Mouse (Mus musculus) hindbrain, embryonic 13.5 days (tissue): Measurements from ENCODE around the gene Dnase2b. TPM values are rescaled to one million over a fixed set of nuclear protein-coding genes. Genes with fewer than 3 reads are reported as not detected.

Experiments
- ATAC-seq: fragments of 200-750 bp; cut with Nextera tagmentation; 2 replicates; pipeline ENCODE4 v1.8.0; 2017; ENCODE audit warnings: moderate TSS enrichment; ENCODE audit not compliant: low FRiP score
- H3K27ac ChIP-seq: fragments of 300-500 bp; sonication (generic); 2 replicates; pipeline ENCODE4 v1.5.1; 2015; ENCODE audit warnings: inconsistent platforms, mild to moderate bottlenecking, moderate library complexity
- H3K27me3 ChIP-seq: fragments of 300-500 bp; sonication (generic); 2 replicates; pipeline ENCODE4 v1.6.1; 2015; ENCODE audit warnings: mild to moderate bottlenecking, inconsistent platforms
- H3K36me3 ChIP-seq: fragments of 300-500 bp; sonication (generic); 2 replicates; pipeline ENCODE4 v1.6.1; 2015; ENCODE audit warnings: mild to moderate bottlenecking, inconsistent platforms
- H3K4me1 ChIP-seq: fragments of 300-500 bp; sonication (generic); replicated peaks from 2 replicates; pipeline ENCODE4 v1.6.1; 2015; ENCODE audit warnings: inconsistent platforms
- H3K4me2 ChIP-seq: fragments of 300-500 bp; sonication (generic); 2 replicates; pipeline ENCODE4 v1.6.1; 2015; ENCODE audit warnings: inconsistent platforms, mild to moderate bottlenecking, moderate library complexity
- H3K4me3 ChIP-seq: fragments of 300-500 bp; sonication (generic); 2 replicates; pipeline ENCODE4 v1.5.1; 2015; ENCODE audit warnings: mild to moderate bottlenecking, inconsistent platforms
- H3K9ac ChIP-seq: fragments of 300-500 bp; sonication (generic); 2 replicates; pipeline ENCODE4 v1.6.1; 2015; ENCODE audit warnings: mild to moderate bottlenecking, inconsistent platforms
- H3K9me3 ChIP-seq: fragments of 300-500 bp; sonication (generic); 2 replicates; pipeline ENCODE4 v1.6.1; 2016; ENCODE audit warnings: inconsistent platforms
- WGBS: fragments of 180-500 bp; shearing (Covaris S2); methylation state at CpG from one replicate; pipeline ENCODE4 v1.1.7; 2015; 5-methylcytosine and 5-hydroxymethylcytosine counted together
- polyA plus RNA-seq: library from polyadenylated mRNA; unstranded; fragments of >200 nt; fragmentation: Nextera tagmentation; extraction: Ambion mirVana; gene quantifications from 2 replicates; pipeline ENCODE4 v1.2.1, GENCODE M21; 2015

Dnase2b gene
- polyA plus RNA-seq, 1 experiment from 2014 or later: not detected

- Histone ChIP-seq H3K4me1 (no peaks in the 10 kb centered on the region), H3K36me3 (no peaks in the 10 kb centered on the region), H3K9me3 (no peaks in the 10 kb centered on the region), H3K4me3 (no peak overlapping the region), H3K27me3 (no peaks in the 10 kb centered on the region), H3K9ac (no peak overlapping the region), H3K27ac (no peak overlapping the region), H3K4me2 (no peak overlapping the region)
- ATAC-seq: no peak
- 89% methylated on average over 5 of the region's 5 CpGs for WGBS
Observed at GRCm38 (mm10) chr3:146632506-146632905, 17.1 kb upstream of the Dnase2b start.

DNA sequence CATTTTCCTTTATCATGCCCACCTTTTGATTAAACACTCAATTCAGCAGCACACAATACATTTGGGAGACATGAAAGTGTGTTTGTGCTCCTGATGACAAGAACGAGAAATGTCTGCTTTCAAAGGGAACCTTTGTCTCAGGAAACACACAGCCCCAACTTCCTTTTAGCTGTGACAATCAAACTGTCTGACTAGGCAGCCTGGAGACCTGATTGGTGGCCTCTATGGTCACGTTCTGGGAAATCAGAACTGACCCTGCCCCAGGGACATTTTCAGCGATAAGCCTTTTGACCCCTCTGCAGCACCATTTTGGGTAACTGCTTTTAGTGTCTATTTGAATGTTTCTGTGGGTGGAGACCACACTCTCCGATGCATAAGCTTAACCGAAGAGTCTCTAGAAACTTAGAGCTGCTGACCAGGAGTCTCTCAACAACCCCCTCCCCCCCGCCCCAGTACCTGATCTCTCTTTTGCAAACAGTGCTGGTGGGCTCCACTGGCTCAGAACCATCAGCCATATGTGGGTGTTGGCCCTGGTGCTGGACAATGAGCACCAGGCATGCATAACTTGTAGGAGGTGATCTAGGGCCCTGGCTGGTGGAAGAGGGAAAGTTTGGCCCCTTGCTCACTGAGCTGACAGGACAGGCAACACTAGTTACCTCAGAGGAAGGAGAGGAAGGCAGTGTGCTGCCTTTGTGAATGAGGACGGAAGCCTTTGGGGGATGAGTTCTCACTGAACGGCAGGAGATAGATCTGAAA is 13.0 kb upstream of the Dnase2b start:
- Histone ChIP-seq H3K36me3 (no peaks in the 10 kb centered on the region), H3K27ac (no peak overlapping the region), H3K27me3 (no peaks in the 10 kb centered on the region), H3K4me3 (no peak overlapping the region), H3K4me2 (no peak overlapping the region), H3K9ac (no peak overlapping the region), H3K4me1 (no peaks in the 10 kb centered on the region), H3K9me3 (no peaks in the 10 kb centered on the region)
- no peak for ATAC-seq
- WGBS: 55% methylated on average over 8 of the region's 8 CpGs

- Histone ChIP-seq H3K36me3 (no peaks in the 10 kb centered on the region), H3K9me3 (no peaks in the 10 kb centered on the region), H3K4me3 (no peak overlapping the region), H3K4me2 (no peak overlapping the region), H3K4me1 (no peaks in the 10 kb centered on the region), H3K27me3 (no peaks in the 10 kb centered on the region), H3K9ac (no peak overlapping the region), H3K27ac (no peak overlapping the region)
- ATAC-seq: no peak
- 89% methylated on average over 4 of the region's 4 CpGs for WGBS
Observed at GRCm38 (mm10) chr3:146625766-146626165, 10.4 kb upstream of the Dnase2b start.

DNA sequence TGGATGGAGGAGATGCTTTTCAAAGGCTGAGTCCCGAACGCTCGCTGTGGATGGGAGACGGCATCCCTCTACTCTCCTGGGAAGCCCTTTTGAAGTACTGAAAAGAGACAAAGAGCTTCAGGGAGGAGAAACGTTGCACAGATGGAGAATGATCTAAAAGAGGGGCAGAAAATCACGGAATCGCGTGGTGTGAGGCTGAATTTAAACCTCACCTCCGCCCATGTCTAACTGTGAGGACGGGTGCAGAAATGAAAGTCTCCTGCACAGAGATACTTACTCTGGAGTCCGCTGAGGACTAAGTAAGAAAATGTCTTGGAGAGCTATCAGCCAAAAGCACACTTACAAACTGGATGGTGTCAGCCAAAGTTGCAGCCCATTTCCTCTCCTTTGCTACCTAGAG is 6.6 kb upstream of the Dnase2b start:
- no peaks in the 10 kb centered on the region for H3K27me3 ChIP-seq
- H3K27ac ChIP-seq: no peak overlapping the region
- no peaks in the 10 kb centered on the region for H3K36me3 ChIP-seq
- no peaks in the 10 kb centered on the region for H3K9me3 ChIP-seq
- WGBS: 84% methylated on average over 11 of the region's 11 CpGs
- no peaks in the 10 kb centered on the region for H3K4me1 ChIP-seq
- no peak overlapping the region for H3K9ac ChIP-seq
- H3K4me3 ChIP-seq: no peak overlapping the region
- no peak overlapping the region for H3K4me2 ChIP-seq
- no peak for ATAC-seq

DNA sequence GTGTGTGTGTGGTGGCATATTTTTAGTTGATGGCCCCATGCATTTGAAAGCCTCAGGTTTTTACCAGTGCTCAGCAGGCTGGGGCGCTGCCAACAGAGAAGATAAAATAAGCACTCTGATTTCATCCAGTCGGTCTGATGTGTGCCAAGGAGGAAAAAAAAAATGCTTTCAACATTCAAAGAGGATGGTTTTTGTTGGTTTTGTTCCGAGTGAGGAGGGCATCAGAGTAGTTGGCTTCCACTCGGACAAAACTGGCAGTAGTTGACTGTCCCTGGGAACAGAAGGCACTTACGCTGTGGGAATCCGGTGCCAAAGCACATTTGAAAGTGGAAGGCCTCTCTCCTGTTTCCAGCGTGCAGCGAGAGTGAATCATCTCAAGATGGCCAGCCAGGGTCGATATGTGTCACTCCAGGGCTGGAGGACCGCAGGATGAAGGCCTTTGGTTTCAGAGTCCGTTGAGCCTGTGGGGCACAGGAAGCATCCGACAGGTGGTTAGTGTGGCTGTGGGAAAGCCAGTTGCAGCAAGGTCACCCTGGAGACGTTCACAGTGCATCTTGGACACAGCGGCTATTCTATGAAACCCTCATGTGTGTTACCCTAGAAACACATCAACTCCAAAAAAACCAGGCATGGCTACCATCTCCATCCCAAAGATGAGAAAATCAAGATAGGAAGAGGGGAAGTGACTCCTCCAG is 5.3 kb upstream of the Dnase2b start:
- no peak overlapping the region for H3K4me2 ChIP-seq
- H3K36me3 ChIP-seq: no peaks in the 10 kb centered on the region
- no peak overlapping the region for H3K9ac ChIP-seq
- no peak overlapping the region for H3K27ac ChIP-seq
- no peak overlapping the region for H3K4me3 ChIP-seq
- no peaks in the 10 kb centered on the region for H3K4me1 ChIP-seq
- WGBS: 90% methylated on average over 14 of the region's 14 CpGs
- no peaks in the 10 kb centered on the region for H3K9me3 ChIP-seq
- ATAC-seq: no peak
- H3K27me3 ChIP-seq: no peaks in the 10 kb centered on the region

DNA sequence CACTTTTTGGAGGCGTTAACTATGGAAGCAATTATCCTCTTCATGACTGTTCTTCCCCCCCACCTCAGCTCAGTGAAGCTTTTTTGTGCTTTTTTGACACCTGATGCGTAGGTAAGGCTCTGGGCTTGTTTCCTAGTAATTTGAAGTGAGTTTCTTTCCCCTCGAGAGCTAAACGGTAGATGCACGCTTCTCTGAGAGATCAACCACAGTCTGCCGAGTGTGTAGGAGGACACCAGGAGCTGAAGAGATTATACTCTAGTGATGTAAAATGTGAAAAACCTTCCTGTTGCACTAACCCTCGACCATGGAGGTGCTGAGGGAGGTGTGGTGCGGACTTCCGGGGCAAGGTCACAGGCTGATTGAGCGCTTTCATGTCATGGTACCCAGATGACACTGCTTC is 4.7 kb upstream of the Dnase2b start:
- Histone ChIP-seq H3K9me3 (no peaks in the 10 kb centered on the region), H3K36me3 (no peaks in the 10 kb centered on the region), H3K27me3 (no peaks in the 10 kb centered on the region), H3K4me3 (no peak overlapping the region), H3K4me1 (no peaks in the 10 kb centered on the region), H3K9ac (no peak overlapping the region), H3K4me2 (no peak overlapping the region), H3K27ac (no peak overlapping the region)
- 90% methylated on average over 10 of the region's 10 CpGs for WGBS
- ATAC-seq: no peak

DNA sequence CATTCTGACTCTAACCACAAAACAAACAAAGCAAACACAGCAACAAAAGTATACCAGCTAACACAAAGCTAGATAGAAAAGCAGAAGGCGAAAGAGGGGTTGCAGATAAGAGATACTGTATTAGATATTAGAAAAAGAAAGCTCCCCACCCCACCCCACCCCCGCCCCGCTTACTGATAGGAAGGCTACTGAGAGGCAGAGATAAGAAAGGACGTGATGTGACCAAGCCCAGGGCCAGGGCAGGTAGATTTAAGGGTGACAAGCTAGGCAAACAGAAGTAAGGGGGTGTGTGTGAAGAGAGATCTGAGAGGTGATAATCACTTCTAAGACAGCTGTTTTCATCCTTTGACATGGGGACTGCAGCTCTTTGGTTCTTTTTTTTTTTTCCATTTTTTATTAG is 3.0 kb upstream of the Dnase2b start:
- Histone ChIP-seq H3K4me1 (no peaks in the 10 kb centered on the region), H3K27me3 (no peaks in the 10 kb centered on the region), H3K27ac (no peak overlapping the region), H3K4me3 (no peak overlapping the region), H3K9me3 (no peaks in the 10 kb centered on the region), H3K9ac (no peak overlapping the region), H3K36me3 (no peaks in the 10 kb centered on the region), H3K4me2 (no peak overlapping the region)
- WGBS: 81% methylated on average over 4 of the region's 4 CpGs
- ATAC-seq: no peak

GRCm38 (mm10) chr3:146617946-146618345 is 2.5 kb upstream of the Dnase2b start:
- no peak overlapping the region for H3K9ac ChIP-seq
- H3K4me1 ChIP-seq: no peaks in the 10 kb centered on the region
- no peak overlapping the region for H3K27ac ChIP-seq
- ATAC-seq: no peak
- no peak overlapping the region for H3K4me3 ChIP-seq
- no peaks in the 10 kb centered on the region for H3K27me3 ChIP-seq
- no peak overlapping the region for H3K4me2 ChIP-seq
- no peaks in the 10 kb centered on the region for H3K9me3 ChIP-seq
- no peaks in the 10 kb centered on the region for H3K36me3 ChIP-seq

- 82% methylated on average over 5 of the region's 5 CpGs for WGBS
- no peak overlapping the region for H3K4me2 ChIP-seq
- no peak overlapping the region for H3K27ac ChIP-seq
Observed at GRCm38 (mm10) chr3:146616533-146617283, 1.3 kb upstream of the Dnase2b start.

DNA sequence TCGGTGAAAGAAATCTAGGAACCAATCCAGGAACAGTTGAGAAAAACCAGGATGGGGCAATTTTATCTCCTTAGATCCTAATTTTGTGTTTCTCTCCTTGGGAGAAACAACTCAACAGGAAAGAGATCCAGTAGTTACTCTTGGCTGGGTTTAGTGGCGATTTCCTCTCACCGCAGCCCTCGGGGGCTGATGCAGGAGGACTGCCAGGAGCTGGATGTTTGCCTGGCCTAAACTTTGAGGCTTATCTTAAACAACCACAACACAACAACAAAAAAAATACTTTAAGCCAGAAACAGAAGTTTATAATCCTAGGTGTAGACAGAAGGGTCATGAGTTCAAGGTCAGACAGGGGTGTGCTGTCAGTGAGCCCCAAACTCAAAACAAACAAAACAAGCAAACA is 3.6 kb downstream of the Dnase2b start:
- Histone ChIP-seq H3K4me2 (no peak overlapping the region), H3K9ac (no peak overlapping the region), H3K9me3 (no peaks in the 10 kb centered on the region), H3K4me3 (no peak overlapping the region), H3K36me3 (no peaks in the 10 kb centered on the region), H3K27ac (no peak overlapping the region), H3K4me1 (peaks cover 13% of the 10 kb centered on the region; the same call in 1 of the 2 replicates), H3K27me3 (no peaks in the 10 kb centered on the region)
- no peak for ATAC-seq
- WGBS: 94% methylated on average over 4 of the region's 4 CpGs

More at GRCm38 (mm10) chr3:146616533-146617283, 1.3 kb upstream of the Dnase2b start:
- Histone ChIP-seq H3K27me3 (no peaks in the 10 kb centered on the region), H3K4me1 (no peaks in the 10 kb centered on the region), H3K36me3 (no peaks in the 10 kb centered on the region), H3K4me3 (no peak overlapping the region), H3K9ac (no peak overlapping the region), H3K9me3 (no peaks in the 10 kb centered on the region)
- ATAC-seq: no peak

GRCm38 (mm10) chr3:146611261-146611660 is 4.1 kb downstream of the Dnase2b start:
- 78% methylated on average over 4 of the region's 4 CpGs for WGBS
- no peaks in the 10 kb centered on the region for H3K9me3 ChIP-seq
- H3K9ac ChIP-seq: no peak overlapping the region
- H3K36me3 ChIP-seq: no peaks in the 10 kb centered on the region
- H3K4me1 ChIP-seq: peaks cover 16% of the 10 kb centered on the region; the same call in 1 of the 2 replicates
- no peak overlapping the region for H3K4me3 ChIP-seq
- H3K27ac ChIP-seq: no peak overlapping the region
- H3K4me2 ChIP-seq: no peak overlapping the region
- no peak for ATAC-seq
- no peaks in the 10 kb centered on the region for H3K27me3 ChIP-seq

GRCm38 (mm10) chr3:146610322-146610721 is 5.1 kb downstream of the Dnase2b start:
- H3K4me3 ChIP-seq: no peak overlapping the region
- no peak for ATAC-seq

More at GRCm38 (mm10) chr3:146610322-146610721, 5.1 kb downstream of the Dnase2b start:
- Histone ChIP-seq H3K27me3 (no peaks in the 10 kb centered on the region), H3K4me1 (peaks cover 16% of the 10 kb centered on the region; the same call in 1 of the 2 replicates), H3K9me3 (no peaks in the 10 kb centered on the region), H3K4me2 (no peak overlapping the region), H3K36me3 (no peaks in the 10 kb centered on the region), H3K27ac (no peak overlapping the region), H3K9ac (no peak overlapping the region)
- 88% methylated on average over 10 of the region's 10 CpGs for WGBS
